Mouse (Mus musculus) embryo, embryonic 9.5 days (tissue): Measurements from ENCODE around the gene Ovol1.
A peak's percentile ranks its signal among the peaks of the same experiment; 100 is the strongest.

Experiments used
- DNase-seq: peaks from one replicate; pipeline ENCODE4 v3.0.0-alpha.2; 2017; ENCODE audit errors: extremely low spot score

Ovol1 gene

DNA sequence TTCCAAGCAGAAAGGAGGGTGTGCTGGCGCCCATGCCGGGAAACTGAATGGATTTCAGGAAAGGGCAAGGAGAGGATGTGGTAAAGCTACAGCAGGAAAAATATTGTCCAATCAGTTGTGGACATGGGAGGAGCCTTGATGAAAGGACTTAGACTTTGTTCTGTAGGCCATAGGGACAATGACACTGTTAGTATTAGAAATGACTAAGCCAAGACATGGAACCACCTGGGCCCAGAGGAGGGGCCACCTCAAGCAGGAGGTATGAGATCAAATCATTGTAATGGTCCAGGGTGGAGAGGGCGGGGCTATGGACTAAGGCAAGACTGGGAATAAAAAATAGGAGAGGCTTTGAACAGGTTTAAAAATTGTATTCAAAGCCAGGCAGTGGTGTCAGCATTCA lies 41.7 kb downstream of the Ovol1 start:
- DNase-seq, result no peak

DNA sequence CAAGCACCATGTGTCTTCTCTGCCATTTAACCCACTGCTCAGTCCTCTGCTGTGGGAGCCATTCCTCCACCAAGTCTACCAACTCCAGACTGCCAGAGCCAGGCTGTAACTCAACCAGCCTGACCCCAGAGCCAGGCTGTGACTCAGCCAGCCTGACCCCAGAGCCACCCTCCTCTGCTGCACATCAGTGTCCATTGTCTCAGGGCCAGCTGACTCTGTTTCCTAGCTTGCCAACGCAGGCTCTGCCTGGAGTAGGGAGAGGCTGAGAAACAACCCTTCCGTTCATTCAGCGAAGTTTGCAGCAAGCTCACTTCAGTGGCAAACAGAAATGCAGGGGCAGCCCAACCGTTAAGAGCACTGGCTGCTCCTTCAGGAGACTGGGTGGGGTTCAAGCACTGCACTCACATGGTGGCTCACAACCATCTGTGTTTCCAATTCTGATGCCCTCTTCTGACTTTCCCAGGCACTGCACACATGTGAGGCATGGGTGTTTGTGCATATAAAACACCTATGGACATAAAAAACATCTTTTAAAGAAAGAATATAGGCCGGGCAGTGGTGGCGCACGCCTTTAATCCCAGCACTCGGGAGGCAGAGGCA lies 43.4 kb downstream of the Ovol1 start:
- no peak for DNase-seq

DNA sequence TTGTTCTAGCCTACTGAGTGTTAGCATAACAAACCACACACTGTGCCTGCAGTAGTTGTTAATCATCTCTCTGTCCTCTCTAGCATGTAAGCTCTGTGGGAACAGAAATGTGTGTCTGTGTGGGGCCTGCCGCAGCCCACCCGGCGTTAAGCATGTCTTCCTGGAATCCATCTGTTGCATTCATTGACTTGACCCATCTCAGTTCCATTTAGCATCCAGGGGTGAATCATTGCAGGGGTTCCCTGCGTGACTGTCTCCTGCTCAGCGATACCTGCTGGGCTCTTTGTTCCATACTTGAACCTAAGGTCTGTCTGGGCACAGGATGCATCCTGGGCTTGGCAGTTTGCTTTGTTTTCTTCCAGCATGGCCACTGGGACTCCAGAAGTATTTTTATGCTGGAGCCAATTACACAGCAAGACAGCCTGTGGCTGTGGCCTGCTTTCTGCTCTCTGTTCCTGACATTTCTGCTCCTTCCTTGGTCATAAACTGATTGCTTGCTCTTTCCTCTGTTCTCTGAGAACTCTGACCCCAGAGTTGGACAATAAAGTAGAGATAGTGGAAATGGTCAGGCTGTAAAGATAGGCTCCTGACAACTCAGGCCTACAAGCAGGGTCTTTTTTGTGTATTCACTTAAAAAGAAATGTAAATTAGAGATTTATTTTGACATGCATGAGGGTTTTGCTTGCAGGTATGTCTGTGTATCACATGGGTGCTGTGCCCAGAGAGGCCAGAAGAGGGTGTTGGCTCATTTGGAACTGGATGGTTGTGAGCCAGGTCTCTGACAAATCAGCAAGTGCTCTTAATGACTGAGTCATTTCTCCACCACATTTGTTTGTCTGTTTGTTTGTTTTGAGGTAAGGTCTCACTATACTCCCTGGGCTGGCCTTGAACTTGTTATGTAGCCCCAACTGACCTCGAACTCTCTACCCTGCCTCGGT lies 44.3 kb downstream of the Ovol1 start:
- DNase-seq, result no peak

DNA sequence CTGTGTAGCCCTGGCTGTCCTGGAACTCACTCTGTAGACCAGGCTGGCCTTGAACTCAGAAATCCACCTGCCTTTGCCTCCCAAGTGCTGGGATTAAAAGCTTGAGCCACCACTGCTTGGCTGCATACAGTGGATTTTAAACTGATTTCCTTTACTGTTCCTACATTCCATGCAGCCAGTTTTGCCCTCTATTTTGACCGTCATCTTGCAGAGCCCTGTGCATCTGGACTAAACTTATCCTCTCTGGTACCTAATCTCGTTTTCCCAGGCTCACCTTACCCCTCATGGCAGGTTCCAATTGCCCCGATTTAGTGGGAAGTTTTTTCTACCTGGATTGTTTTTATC lies 47.5 kb downstream of the Ovol1 start:
- no peak for DNase-seq

DNA sequence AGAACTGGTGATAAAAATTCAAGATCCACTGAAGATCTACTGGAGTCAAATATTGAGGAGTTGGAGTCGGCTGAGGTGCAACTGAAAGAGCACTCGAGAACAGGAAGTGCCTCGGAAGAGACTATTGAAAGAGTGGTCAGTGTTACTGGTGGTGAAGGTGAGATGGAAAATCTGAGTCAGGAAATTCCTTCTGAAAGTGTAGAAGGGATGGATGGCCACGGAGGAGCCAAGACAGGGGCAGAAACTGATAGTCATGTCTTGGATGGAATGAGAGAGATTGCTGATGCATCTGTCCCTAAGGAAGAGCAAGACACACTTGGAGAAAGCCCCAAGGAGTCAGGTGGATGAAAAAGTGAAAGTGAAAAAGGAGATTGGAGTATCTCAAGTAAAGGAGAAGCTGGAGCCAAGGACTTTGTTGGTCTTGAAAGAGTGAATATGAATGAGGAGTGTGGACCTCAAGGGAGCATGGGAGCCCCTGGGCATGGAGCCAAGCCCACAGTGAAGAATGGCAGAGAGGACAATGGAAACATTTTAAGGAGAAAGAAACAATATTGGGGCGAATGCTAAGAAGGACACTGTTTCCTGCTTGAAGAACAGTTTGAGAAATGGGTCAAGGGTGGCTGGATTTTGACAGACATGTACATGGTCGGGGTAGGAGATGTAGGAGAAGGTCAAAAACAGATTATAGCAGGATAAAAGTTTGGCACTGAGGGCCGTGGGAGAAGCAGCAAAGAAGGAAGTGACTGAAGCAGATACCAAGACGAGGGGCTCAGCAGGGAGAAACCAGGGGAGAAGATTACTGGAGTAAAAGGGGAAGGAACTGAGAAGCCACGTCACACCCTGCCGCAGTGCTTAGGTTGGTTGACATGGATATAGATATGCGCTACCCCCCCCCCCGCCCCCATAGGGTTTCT lies 48.1 kb downstream of the Ovol1 start:
- no peak for DNase-seq

DNA sequence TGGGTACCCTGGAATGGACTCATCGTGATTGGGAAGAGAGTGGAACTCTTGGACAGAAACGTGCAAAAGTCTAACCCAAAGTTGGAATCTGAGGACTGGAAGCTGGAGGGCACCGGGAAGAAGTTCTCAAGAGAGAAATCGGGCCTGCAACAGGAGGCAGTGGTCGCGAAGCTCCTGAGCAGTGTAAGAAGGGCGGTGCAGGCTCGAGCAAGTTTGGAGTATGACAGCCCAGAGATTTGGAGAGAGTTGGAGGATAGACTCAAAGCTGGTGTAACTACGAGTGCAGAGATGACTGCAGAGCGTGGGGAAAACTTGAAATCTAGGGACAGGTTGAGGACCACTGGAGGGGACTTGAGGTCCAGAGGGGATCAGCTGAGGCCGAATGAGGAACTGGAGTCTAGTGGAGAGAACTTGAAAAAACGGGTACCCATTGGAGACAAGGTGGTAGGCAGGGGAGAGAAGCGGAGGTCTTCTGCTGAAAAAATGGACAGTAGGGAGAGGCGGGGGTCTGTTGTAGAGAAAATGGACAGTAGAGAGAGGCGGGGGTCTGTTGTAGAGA lies 49.3 kb downstream of the Ovol1 start:
- peak; percentile 29 for DNase-seq

DNA sequence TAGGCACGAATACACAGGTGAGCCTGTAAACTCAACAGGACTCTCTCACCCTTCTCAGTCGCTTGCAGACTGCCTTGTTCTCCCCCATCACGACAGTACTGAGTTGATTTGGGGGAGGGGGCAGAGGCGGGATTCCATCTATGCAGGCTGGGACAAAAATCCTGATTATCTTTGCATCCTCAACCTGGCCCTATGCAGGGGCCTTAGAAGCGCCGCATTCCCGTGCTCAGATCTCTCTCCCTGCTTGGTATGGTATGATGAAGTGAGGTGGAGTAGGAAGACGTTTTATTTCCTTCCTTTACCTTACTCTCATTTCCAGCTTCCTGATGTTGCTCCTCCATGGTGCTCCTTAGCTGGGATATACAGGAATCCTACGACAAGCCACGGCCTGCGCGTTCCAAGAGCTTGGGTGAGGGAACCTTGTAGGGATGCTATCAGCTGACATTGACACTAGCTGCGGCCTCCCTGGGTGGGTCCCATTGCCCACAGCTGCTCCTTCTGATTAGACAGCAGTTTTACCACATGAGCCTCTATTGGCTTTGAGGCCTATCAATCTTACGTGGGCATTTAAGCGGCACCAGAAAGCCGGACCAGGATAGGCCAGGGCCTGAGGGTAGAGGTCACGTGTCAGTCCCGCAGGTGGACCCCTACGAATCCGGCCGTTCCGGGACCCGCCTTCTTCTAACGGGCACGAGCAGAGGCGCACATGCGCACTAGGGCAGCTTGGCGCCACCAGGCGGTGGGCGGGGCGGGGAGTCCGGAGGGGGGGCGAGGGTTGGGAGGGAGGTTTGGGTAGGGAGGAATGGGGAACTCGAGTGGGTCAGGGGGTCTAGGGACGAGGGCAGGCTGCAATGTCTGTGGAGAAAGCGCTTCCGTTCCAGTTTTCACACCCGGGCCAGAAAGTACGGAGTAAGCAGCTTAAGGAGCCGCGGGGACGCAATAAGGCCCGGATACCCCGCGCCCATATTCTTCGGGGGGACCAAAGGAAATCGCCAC lies 50.1 kb downstream of the Ovol1 start, which contains the start of gene Snx32:
TSS of gene Snx32 (minus strand) at position 508 of the 996 bp plus-strand sequence.
- peak; percentile 93 for DNase-seq

DNA sequence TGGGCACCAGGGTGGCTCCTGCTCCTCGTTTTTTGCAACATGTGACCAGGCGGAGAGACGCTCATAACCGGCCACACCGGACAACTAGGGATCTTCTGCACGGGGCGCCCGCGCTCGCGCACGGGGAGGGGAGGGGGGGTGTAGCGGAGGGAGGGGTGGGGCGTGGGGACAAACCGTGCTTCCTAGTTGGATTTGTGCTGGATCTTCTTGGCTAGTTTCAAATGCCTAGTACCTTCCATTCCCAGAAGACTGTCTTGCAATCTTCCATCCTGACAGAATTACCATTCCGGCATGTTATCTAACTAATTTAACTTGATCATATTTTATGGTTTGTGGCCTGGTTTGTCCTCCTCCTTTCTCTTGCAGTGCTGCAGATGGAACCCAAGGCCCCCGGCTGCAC lies 56.8 kb downstream of the Ovol1 start, which contains the start of gene 1700020D05Rik:
TSS of gene 1700020D05Rik (minus strand) at position 101 of the 400 bp plus-strand sequence.
- DNase-seq, result no peak

DNA sequence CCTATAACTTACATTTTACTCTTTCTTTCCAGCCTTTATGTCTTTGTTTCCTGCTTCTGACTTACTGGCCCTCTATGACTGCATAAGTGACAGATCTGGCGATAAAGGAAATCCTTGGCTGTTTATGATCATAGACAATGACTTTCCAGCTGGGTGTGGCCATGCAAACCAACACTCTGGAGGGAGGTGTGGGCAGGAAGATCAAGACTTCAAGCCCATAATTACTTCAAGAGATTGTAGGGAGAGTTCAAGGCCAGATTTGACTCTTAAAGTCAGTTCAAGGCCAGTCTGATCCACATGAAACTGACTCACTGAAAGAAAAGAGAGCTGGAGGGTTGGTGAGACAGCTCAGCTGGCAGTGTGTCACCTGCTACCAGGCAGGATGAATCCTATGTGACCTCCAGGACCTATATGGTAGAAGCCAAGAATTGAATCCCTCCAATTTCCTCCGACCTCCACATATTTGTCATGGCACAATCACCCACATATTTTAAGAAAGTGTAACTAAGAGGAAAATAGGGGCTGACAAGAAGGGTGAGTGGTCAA lies 60.0 kb downstream of the Ovol1 start:
- DNase-seq, result no peak
